Mouse (Mus musculus) MEL (cell line): ENCODE results near the gene Zfp593. TPM values are rescaled to one million over a fixed set of nuclear protein-coding genes. Genes with fewer than 3 reads are reported as not detected.
A peak's percentile ranks its signal among the peaks of the same experiment; 100 is the strongest.

ENCODE experiments used
- DNase-seq: peaks from one replicate; pipeline ENCODE4 v3.0.0; 2011; ENCODE audit warnings: low read depth, low spot score
- H3K27ac ChIP-seq: 2 replicates; pipeline ENCODE4 v1.5.1; 2012; ENCODE audit warnings: low read depth, mild to moderate bottlenecking, control low read depth, low read length, moderate library complexity; ENCODE audit not compliant: control insufficient read depth
- H3K27me3 ChIP-seq, 2 experiments: fragments of 150-350 bp in 1 of 2; sonication (generic) in 1 of 2; 2 replicates each; pipeline ENCODE4 v1.6.1; 2012; ENCODE audit warnings: low read length in 2 of 2, mild to moderate bottlenecking in 2 of 2, improper control_type of control experiment in 1 of 2, moderate library complexity in 1 of 2; ENCODE audit not compliant: insufficient read depth in 2 of 2, control insufficient read depth in 1 of 2
- H3K36me3 ChIP-seq, 2 experiments: 2 replicates each; pipeline ENCODE4 v1.6.1; 2012 to 2014; ENCODE audit warnings: low read length in 2 of 2, improper control_type of control experiment in 1 of 2, inconsistent platforms in 1 of 2, mild to moderate bottlenecking in 1 of 2; ENCODE audit not compliant: insufficient read depth in 2 of 2, control insufficient read depth in 1 of 2
- H3K4me1 ChIP-seq, 2 experiments: fragments of 150-350 bp in 1 of 2; sonication (generic) in 1 of 2; 2 replicates each; pipeline ENCODE4 v1.6.1; 2012; ENCODE audit warnings: low read length in 2 of 2, improper control_type of control experiment in 1 of 2, mild to moderate bottlenecking in 1 of 2; ENCODE audit not compliant: insufficient read depth in 2 of 2, control insufficient read depth in 1 of 2
- H3K4me3 ChIP-seq, 2 experiments: fragments of 150-350 bp in 1 of 2; sonication (generic) in 1 of 2; 2 replicates each; pipeline ENCODE4 v1.5.1; 2012; ENCODE audit warnings: low read depth in 2 of 2, low read length in 2 of 2, mild to moderate bottlenecking in 2 of 2, moderate library complexity in 2 of 2, control low read depth in 1 of 2, improper control_type of control experiment in 1 of 2; ENCODE audit not compliant: control insufficient read depth in 1 of 2, insufficient read depth in 1 of 2
- H3K79me2 ChIP-seq: 2 replicates; pipeline ENCODE4 v1.6.1; 2012; ENCODE audit warnings: mild to moderate bottlenecking, low read length, moderate library complexity; ENCODE audit not compliant: control insufficient read depth, poor library complexity, insufficient read depth
- H3K9ac ChIP-seq: 2 replicates; pipeline ENCODE4 v1.6.1; 2012; ENCODE audit warnings: low read depth, mild to moderate bottlenecking, control low read depth, low read length, moderate library complexity; ENCODE audit not compliant: control insufficient read depth, poor library complexity, severe bottlenecking
- H3K9me3 ChIP-seq: fragments of 150-350 bp; sonication (generic); replicated peaks from 2 replicates; pipeline ENCODE4 v1.6.1; 2012; ENCODE audit warnings: mild to moderate bottlenecking, low read length, improper control_type of control experiment, moderate library complexity; ENCODE audit not compliant: insufficient read depth
- E2F4 ChIP-seq: IDR thresholded peaks from 2 replicates; pipeline ENCODE4 v1.6.1; 2011; ENCODE audit warnings: low read depth, low read length, improper control_type of control experiment, borderline replicate concordance
- GABPA ChIP-seq: IDR thresholded peaks from 2 replicates; pipeline ENCODE4 v1.6.1; 2012; ENCODE audit warnings: low read depth, mild to moderate bottlenecking, inconsistent platforms, low read length, improper control_type of control experiment, moderate library complexity
- GATA1 ChIP-seq: IDR thresholded peaks from 2 replicates; pipeline ENCODE4 v1.6.1; 2011; ENCODE audit warnings: low read depth, low read length, improper control_type of control experiment
- HCFC1 ChIP-seq: IDR thresholded peaks from 2 replicates; pipeline ENCODE4 v1.6.1; 2012; ENCODE audit warnings: low read depth, mild to moderate bottlenecking, inconsistent platforms, low read length, improper control_type of control experiment, moderate library complexity
- JUND ChIP-seq: IDR thresholded peaks from 2 replicates; pipeline ENCODE4 v1.6.1; 2011; ENCODE audit warnings: low read depth, mild to moderate bottlenecking, improper control_type of control experiment, low read length
- KAT2A ChIP-seq: conservative IDR thresholded peaks from 2 replicates; pipeline ENCODE4 v1.6.1; 2012; ENCODE audit warnings: low read depth, low read length, improper control_type of control experiment, inconsistent platforms
- MAFK ChIP-seq: IDR thresholded peaks from 2 replicates; pipeline ENCODE4 v1.6.1; 2011; ENCODE audit warnings: low read depth, mild to moderate bottlenecking, low read length, improper control_type of control experiment, borderline replicate concordance
- MEF2A ChIP-seq: IDR thresholded peaks from 2 replicates; pipeline ENCODE4 v1.6.1; 2014; ENCODE audit warnings: low read depth, mild to moderate bottlenecking, inconsistent platforms, low read length, improper control_type of control experiment; ENCODE audit not compliant: poor library complexity, insufficient replicate concordance, severe bottlenecking; ENCODE audit errors: extremely low read depth
- MYB ChIP-seq: IDR thresholded peaks from 2 replicates; pipeline ENCODE4 v1.6.1; 2011; ENCODE audit warnings: mild to moderate bottlenecking, low read depth, low read length, improper control_type of control experiment
- MYC ChIP-seq: IDR thresholded peaks from 2 replicates; pipeline ENCODE4 v1.6.1; 2011; ENCODE audit warnings: low read depth, mild to moderate bottlenecking, low read length, improper control_type of control experiment, moderate library complexity
- POLR2A ChIP-seq, 2 experiments: IDR thresholded peaks; 2 replicates each; pipeline ENCODE4 v1.6.1; 2011 to 2012; ENCODE audit warnings: low read length in 2 of 2, mild to moderate bottlenecking in 2 of 2, control low read depth in 1 of 2, improper control_type of control experiment in 1 of 2, low read depth in 1 of 2, moderate library complexity in 1 of 2; ENCODE audit not compliant: control insufficient read depth in 1 of 2, insufficient read depth in 1 of 2, poor library complexity in 1 of 2
- SIN3A ChIP-seq: IDR thresholded peaks from 2 replicates; pipeline ENCODE4 v1.6.1; 2012; ENCODE audit warnings: low read length, improper control_type of control experiment, inconsistent platforms
- SMC3 ChIP-seq: IDR thresholded peaks from 2 replicates; pipeline ENCODE4 v1.6.1; 2011; ENCODE audit warnings: low read depth, low read length, improper control_type of control experiment
- TAL1 ChIP-seq: IDR thresholded peaks from 2 replicates; pipeline ENCODE4 v1.6.1; 2012; ENCODE audit warnings: mild to moderate bottlenecking, inconsistent platforms, low read length, moderate library complexity, mixed read lengths
- ZKSCAN1 ChIP-seq: IDR thresholded peaks from 2 replicates; pipeline ENCODE4 v1.6.1; 2012; ENCODE audit warnings: low read depth, mild to moderate bottlenecking, inconsistent platforms, low read length, improper control_type of control experiment, moderate library complexity
- ZMIZ1 ChIP-seq: IDR thresholded peaks from 2 replicates; pipeline ENCODE4 v1.6.1; 2012; ENCODE audit warnings: low read depth, mild to moderate bottlenecking, inconsistent platforms, low read length, improper control_type of control experiment, moderate library complexity
- ZNF384 ChIP-seq: IDR thresholded peaks from 2 replicates; pipeline ENCODE4 v1.6.1; 2012; ENCODE audit warnings: low read depth, mild to moderate bottlenecking, inconsistent platforms, low read length, improper control_type of control experiment
- polyA plus RNA-seq, 2 experiments: library from polyadenylated mRNA; stranded (reverse) in 1 of 2; unstranded in 1 of 2; fragments of >175 nt in 1 of 2; fragments of >200 nt in 1 of 2; gene quantifications; 2 replicates each; pipeline versions ENCODE4 v1.2.1 to v1.2.4; 2012; ENCODE audit warnings: low replicate concordance in 2 of 2, low read depth in 1 of 2; ENCODE audit not compliant: insufficient read length in 2 of 2, insufficient read depth in 1 of 2, missing spikeins in 1 of 2
- total RNA-seq: library from RNA; depleted of rRNA; stranded (reverse); fragments of 300-350 nt; gene quantifications from 2 replicates; pipeline ENCODE4 v1.2.3, GENCODE M21; 2012

The Zfp593 gene
- total and polyA plus RNA-seq, 3 experiments: 30.4 to 33.9 TPM; not detected in 1

GRCm38 (mm10) chr4:134250930-134251240, 5.5 kb upstream of the Zfp593 start:
- Histone ChIP-seq H3K9ac (no peak overlapping the region), H3K4me1 (peaks cover 2 to 8% of the 10 kb centered on the region in 2 experiments; a peak in 2 of 4 replicates), H3K27ac (no peak overlapping the region), H3K36me3 (peaks cover 0 to under 1% of the 10 kb centered on the region in 2 experiments; a peak in 1 of 4 replicates), H3K9me3 (no peaks in the 10 kb centered on the region), H3K27me3 (no peaks in the 10 kb centered on the region), H3K79me2 (no peaks in the 10 kb centered on the region), H3K4me3 (no peak overlapping the region)
- DNase-seq: no peak
- TF ChIP-seq MYC (no peak), ZKSCAN1 (no peak), GABPA (no peak), ZMIZ1 (no peak), SMC3 (no peak), KAT2A (no peak)

GRCm38 (mm10) chr4:134250116-134250929, 4.9 kb upstream of the Zfp593 start:
- Histone ChIP-seq H3K36me3 (peaks cover 0 to 3% of the 10 kb centered on the region in 2 experiments; a peak in 1 of 4 replicates), H3K4me3 (peak overlapping the region; percentile 52 to 59; a peak in 3 of 4 replicates), H3K9ac (peak overlapping the region; percentile 77), H3K4me1 (peaks cover 2 to 11% of the 10 kb centered on the region in 2 experiments; a peak in 2 of 4 replicates), H3K79me2 (peaks cover under 1% of the 10 kb centered on the region), H3K27me3 (no peaks in the 10 kb centered on the region), H3K27ac (no peak overlapping the region), H3K9me3 (no peaks in the 10 kb centered on the region)
- DNase-seq: no peak
- TF ChIP-seq GATA1: no peak
- TF ChIP-seq MYB: no peak
- TF ChIP-seq MAFK: no peak
- no peak for TF ChIP-seq JUND
- no peak for TF ChIP-seq SIN3A
- no peak for TF ChIP-seq E2F4
- TF ChIP-seq ZKSCAN1: no peak
- no peak for TF ChIP-seq POLR2A (IDR thresholded peaks at IDR 0.05; ENCODE audit: control insufficient read depth in 1 of 2, insufficient read depth in 1 of 2, low read depth in 1 of 2, low read length in 2 of 2, poor library complexity in 1 of 2)
- no peak for TF ChIP-seq TAL1
- TF ChIP-seq ZNF384: no peak
- no peak for TF ChIP-seq HCFC1
- TF ChIP-seq MEF2A: no peak
